Mouse (Mus musculus) myocyte (in vitro differentiated cells): ENCODE data around the gene Pced1b. TPM values are rescaled to one million over a fixed set of nuclear protein-coding genes. Genes with fewer than 3 reads are reported as not detected.

Experiments used
- H3K27me3 ChIP-seq: one replicate; pipeline ENCODE4 v1.6.1; 2011; ENCODE audit not compliant: control insufficient read depth, insufficient read depth, insufficient read length
- H3K36me3 ChIP-seq: one replicate; pipeline ENCODE4 v1.6.1; 2011; ENCODE audit not compliant: control insufficient read depth, insufficient read depth
- H3K4me2 ChIP-seq: one replicate; pipeline ENCODE4 v1.6.1; 2011; ENCODE audit warnings: low read depth, control low read depth
- H3K4me3 ChIP-seq: one replicate; pipeline ENCODE4 v1.5.1; 2011; ENCODE audit warnings: mild to moderate bottlenecking, control low read depth, moderate library complexity
- H3K79me2 ChIP-seq: one replicate; pipeline ENCODE4 v1.6.1; 2011; ENCODE audit not compliant: control insufficient read depth, insufficient read depth
- H3ac ChIP-seq: one replicate; pipeline ENCODE4 v1.6.1; 2011; ENCODE audit not compliant: control insufficient read depth, insufficient read length
- CEBPB ChIP-seq: IDR thresholded peaks from 2 replicates; pipeline ENCODE4 v1.6.1; 2011; ENCODE audit warnings: mild to moderate bottlenecking, moderate library complexity; ENCODE audit not compliant: poor library complexity, insufficient read depth, severe bottlenecking
- E2F4 ChIP-seq: IDR thresholded peaks from one replicate; pipeline ENCODE4 v1.6.1; 2011; ENCODE audit warnings: mild to moderate bottlenecking, control low read depth, moderate library complexity; ENCODE audit not compliant: insufficient read depth
- MAX ChIP-seq: IDR thresholded peaks from one replicate; pipeline ENCODE4 v1.6.1; 2011; ENCODE audit warnings: low read depth, mild to moderate bottlenecking, control low read depth
- MYOD1 ChIP-seq, 3 experiments: IDR thresholded peaks; one replicate each; pipeline ENCODE4 v1.6.1; 2011; ENCODE audit warnings: control low read depth in 2 of 3, low read depth in 2 of 3, mild to moderate bottlenecking in 2 of 3, moderate library complexity in 1 of 3; ENCODE audit not compliant: insufficient read length in 2 of 3, control insufficient read depth in 1 of 3
- MYOG ChIP-seq, 3 experiments: IDR thresholded peaks; one replicate each; pipeline ENCODE4 v1.6.1; 2011; ENCODE audit warnings: control low read depth in 2 of 3, low read depth in 2 of 3, mild to moderate bottlenecking in 2 of 3; ENCODE audit not compliant: insufficient read length in 2 of 3, control insufficient read depth in 1 of 3, insufficient read depth in 1 of 3
- POLR2A ChIP-seq: IDR thresholded peaks from one replicate; pipeline ENCODE4 v1.6.1; 2011; ENCODE audit warnings: low read depth, mild to moderate bottlenecking, control low read depth, moderate library complexity; ENCODE audit not compliant: insufficient read length
- POLR2AphosphoS2 ChIP-seq: IDR thresholded peaks from one replicate; pipeline ENCODE4 v1.6.1; 2011; ENCODE audit warnings: low read depth, control low read depth; ENCODE audit not compliant: insufficient read length
- REST ChIP-seq: IDR thresholded peaks from one replicate; pipeline ENCODE4 v1.6.1; 2011; ENCODE audit warnings: mild to moderate bottlenecking, control low read depth, moderate library complexity; ENCODE audit not compliant: insufficient read depth, insufficient read length
- SRF ChIP-seq: IDR thresholded peaks from one replicate; pipeline ENCODE4 v1.6.1; 2011; ENCODE audit warnings: low read depth; ENCODE audit not compliant: control insufficient read depth, insufficient read length
- TCF12 ChIP-seq: IDR thresholded peaks from one replicate; pipeline ENCODE4 v1.6.1; 2011; ENCODE audit warnings: mild to moderate bottlenecking, control low read depth; ENCODE audit not compliant: poor library complexity, insufficient read depth, severe bottlenecking
- TCF3 ChIP-seq: IDR thresholded peaks from one replicate; pipeline ENCODE4 v1.6.1; 2011; ENCODE audit warnings: low read depth, control low read depth; ENCODE audit not compliant: insufficient read length
- USF1 ChIP-seq: IDR thresholded peaks from one replicate; pipeline ENCODE4 v1.6.1; 2011; ENCODE audit warnings: low read depth, mild to moderate bottlenecking, control low read depth, moderate library complexity
- polyA plus RNA-seq: library from polyadenylated mRNA; unstranded; fragments of >200 nt; fragmentation: generic; extraction: Trizol; gene quantifications from one replicate; pipeline ENCODE4 v1.2.1, GENCODE M21; 2012; ENCODE audit warnings: missing spikeins

Gene Pced1b
- polyA plus RNA-seq, 1 experiment, result 0.68 TPM

DNA sequence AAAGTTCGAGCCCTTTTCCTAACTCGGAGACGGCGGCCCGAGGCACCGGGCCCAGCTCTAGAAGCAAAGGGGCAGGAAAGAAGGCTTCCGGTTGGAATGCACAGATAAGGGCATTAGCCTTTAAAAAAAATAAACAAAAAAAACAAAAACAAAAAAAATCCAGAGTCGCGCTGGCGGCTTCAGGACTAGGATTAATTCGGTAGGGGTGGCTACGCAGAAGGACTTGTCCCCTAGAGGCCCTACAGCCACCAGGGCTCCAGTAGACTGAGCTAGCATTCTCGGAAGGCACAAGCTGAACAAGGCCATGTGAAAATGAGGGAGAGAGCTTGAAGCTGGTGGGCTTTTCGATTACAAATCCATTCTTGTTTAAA is 869 bp downstream of the Pced1b start:
- no peaks in the 10 kb centered on the region for H3K79me2 ChIP-seq
- H3ac ChIP-seq, result peak overlapping the region; percentile 62
- TF ChIP-seq MYOG (IDR thresholded peaks at IDR 0.05; ENCODE audit: control insufficient read depth in 1 of 3, insufficient read depth in 1 of 3, insufficient read length in 2 of 3, low read depth in 2 of 3), result no peak
- TF ChIP-seq USF1, result no peak
- no peak for TF ChIP-seq SRF
- TF ChIP-seq E2F4, result no peak
- no peak for TF ChIP-seq CEBPB
- no peak for TF ChIP-seq POLR2A
- TF ChIP-seq TCF3, result no peak
- peaks cover 8% of the 10 kb centered on the region for H3K27me3 ChIP-seq
- H3K4me2 ChIP-seq, result peak overlapping the region; percentile 93
- H3K36me3 ChIP-seq, result no peaks in the 10 kb centered on the region
- peak overlapping the region; percentile 23 for H3K4me3 ChIP-seq

DNA sequence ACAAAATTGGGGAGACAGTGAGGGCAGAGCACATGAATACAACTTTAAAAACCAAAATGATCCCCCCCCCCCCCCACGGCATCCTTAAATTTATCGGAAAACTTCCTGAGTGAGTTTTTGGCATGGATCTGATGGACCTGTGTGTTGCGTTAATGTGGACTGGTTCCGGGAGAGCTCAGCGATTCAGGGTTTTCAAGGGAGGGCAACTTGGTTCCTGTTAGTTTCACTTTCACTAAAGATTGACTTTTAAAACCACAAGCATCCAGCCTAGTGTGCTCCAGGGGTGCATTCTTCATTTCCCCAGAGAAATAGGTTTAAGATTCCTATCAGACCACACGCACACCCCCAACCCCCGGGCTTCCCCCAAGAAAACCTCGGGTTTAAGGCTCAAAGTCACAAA is 1.4 kb downstream of the Pced1b start:
- peak overlapping the region; percentile 23 for H3K4me3 ChIP-seq
- peak overlapping the region; percentile 93 for H3K4me2 ChIP-seq
- TF ChIP-seq MYOG (IDR thresholded peaks at IDR 0.05; ENCODE audit: control insufficient read depth in 1 of 3, insufficient read depth in 1 of 3, insufficient read length in 2 of 3, low read depth in 2 of 3) (no peak), CEBPB (no peak), TCF12 (no peak), USF1 (no peak), REST (no peak), POLR2AphosphoS2 (no peak), SRF (no peak), MYOD1 (IDR thresholded peaks at IDR 0.05; ENCODE audit: control insufficient read depth in 1 of 3, insufficient read length in 2 of 3, low read depth in 2 of 3) (no peak)
- no peak overlapping the region for H3ac ChIP-seq
- no peaks in the 10 kb centered on the region for H3K79me2 ChIP-seq
- H3K36me3 ChIP-seq, result no peaks in the 10 kb centered on the region
- peaks cover 8% of the 10 kb centered on the region for H3K27me3 ChIP-seq

DNA sequence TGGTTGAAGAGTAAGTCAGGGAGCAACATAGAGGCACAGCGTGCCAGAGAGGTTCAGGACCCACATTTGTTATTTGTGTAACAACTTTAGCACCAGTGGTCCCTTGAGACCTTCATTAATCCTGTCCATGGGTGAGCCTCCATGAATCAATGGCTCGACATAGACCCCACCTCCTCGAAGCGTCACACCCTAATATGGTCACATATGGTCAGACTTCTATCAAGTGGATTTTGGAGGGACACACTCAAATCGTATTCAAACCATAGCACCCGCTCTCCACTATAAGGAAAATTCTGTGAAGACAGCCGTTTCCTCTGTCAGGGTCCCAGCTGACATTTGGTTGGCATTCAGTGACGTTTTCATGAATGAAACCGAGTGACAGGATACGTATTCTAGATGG is 2.4 kb downstream of the Pced1b start:
- Histone ChIP-seq H3K79me2 (no peaks in the 10 kb centered on the region), H3ac (no peak overlapping the region), H3K36me3 (no peaks in the 10 kb centered on the region), H3K4me2 (no peak overlapping the region), H3K27me3 (peaks cover 8% of the 10 kb centered on the region), H3K4me3 (no peak overlapping the region)
- no peak for TF ChIP-seq MYOD1 (IDR thresholded peaks at IDR 0.05; ENCODE audit: control insufficient read depth in 1 of 3, insufficient read length in 2 of 3, low read depth in 2 of 3)
- no peak for TF ChIP-seq E2F4
- TF ChIP-seq CEBPB, result no peak
- no peak for TF ChIP-seq POLR2AphosphoS2
- no peak for TF ChIP-seq MYOG (IDR thresholded peaks at IDR 0.05; ENCODE audit: control insufficient read depth in 1 of 3, insufficient read depth in 1 of 3, insufficient read length in 2 of 3, low read depth in 2 of 3)
- TF ChIP-seq TCF3, result no peak
- TF ChIP-seq POLR2A, result no peak
- no peak for TF ChIP-seq USF1
- TF ChIP-seq SRF, result no peak
- no peak for TF ChIP-seq MAX
- TF ChIP-seq TCF12, result no peak
- TF ChIP-seq REST, result no peak

DNA sequence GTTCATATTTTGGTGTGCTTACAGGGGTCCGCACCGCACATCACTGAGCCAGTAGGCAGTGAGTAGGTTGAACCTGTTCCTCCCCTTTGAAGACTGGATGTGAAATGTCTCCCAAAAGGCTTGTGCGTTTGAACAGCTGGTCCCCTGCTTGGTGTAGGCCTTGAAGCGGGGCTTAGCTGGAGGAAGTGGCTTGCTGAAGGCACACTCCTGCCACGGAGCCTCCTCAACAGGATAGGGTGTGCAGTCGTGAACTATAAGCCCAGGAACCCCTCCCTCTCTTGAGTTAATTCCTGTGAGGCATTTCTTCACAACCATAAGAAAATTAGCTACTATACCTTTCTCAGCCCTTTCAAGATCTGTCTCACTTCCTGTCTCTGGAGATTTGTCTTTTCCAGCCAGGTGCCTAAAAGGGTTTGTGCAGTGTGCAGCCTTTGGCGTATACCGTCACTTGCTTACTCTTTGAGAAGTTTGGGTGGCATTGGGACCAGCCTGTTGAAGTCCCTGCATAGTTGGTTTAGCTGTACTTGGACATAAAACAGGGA is 5.7 kb downstream of the Pced1b start:
- no peak overlapping the region for H3K4me3 ChIP-seq

DNA sequence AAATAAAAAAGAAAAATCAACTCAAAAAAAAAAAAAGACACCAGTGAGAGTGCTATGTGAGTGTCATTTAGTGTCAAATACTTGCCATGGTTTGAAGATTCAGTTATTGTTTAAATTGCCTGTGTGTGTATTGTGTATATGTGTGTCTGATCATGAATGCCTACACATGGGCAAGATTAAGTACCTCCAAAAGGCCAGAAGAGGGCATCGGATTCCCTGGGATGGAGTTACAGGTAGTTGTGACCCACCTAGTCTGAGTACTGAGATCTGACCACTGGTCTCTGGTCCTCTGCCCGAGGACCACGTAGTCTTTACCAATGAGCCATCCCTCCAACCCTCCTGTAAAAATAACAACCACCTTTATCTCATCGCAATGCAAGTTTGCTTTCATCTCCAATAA is 7.5 kb downstream of the Pced1b start:
- no peaks in the 10 kb centered on the region for H3K79me2 ChIP-seq
- H3K4me2 ChIP-seq, result no peak overlapping the region
- no peak overlapping the region for H3K4me3 ChIP-seq
- TF ChIP-seq REST, result no peak
- H3K36me3 ChIP-seq, result no peaks in the 10 kb centered on the region
- H3K27me3 ChIP-seq, result no peaks in the 10 kb centered on the region
- H3ac ChIP-seq, result no peak overlapping the region

More for the DNA sequence above, 5.7 kb downstream of the Pced1b start:
- Histone ChIP-seq H3K79me2 (no peaks in the 10 kb centered on the region), H3K36me3 (no peaks in the 10 kb centered on the region), H3K4me2 (no peak overlapping the region), H3ac (no peak overlapping the region), H3K27me3 (no peaks in the 10 kb centered on the region)
- TF ChIP-seq POLR2A (no peak), POLR2AphosphoS2 (no peak), MYOG (IDR thresholded peaks at IDR 0.05; ENCODE audit: control insufficient read depth in 1 of 3, insufficient read depth in 1 of 3, insufficient read length in 2 of 3, low read depth in 2 of 3) (no peak), MYOD1 (IDR thresholded peaks at IDR 0.05; ENCODE audit: control insufficient read depth in 1 of 3, insufficient read length in 2 of 3, low read depth in 2 of 3) (no peak), MAX (no peak), TCF3 (no peak)

DNA sequence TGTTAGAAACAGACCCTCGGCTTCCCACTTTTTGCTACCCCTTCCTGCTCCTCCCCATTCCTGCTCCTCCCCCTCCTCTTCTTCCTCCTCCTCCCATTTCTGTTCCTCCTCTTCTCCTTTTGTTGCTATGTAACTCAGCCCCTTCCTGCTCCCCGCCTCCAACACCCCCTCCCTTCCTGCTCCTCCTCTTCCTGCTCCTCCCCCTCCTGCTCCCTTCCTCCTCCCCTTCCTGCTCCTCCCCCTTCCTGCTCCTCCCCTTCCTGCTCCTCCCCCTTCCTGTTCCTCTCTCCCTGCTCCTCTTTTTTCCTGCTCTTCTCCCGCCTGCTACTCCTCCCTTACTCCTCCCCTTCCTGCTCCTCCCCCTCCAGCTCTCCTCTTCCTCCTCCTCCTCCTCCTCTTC is 8.9 kb downstream of the Pced1b start:
- Histone ChIP-seq H3K27me3 (no peaks in the 10 kb centered on the region), H3K79me2 (no peaks in the 10 kb centered on the region), H3ac (no peak overlapping the region), H3K4me3 (no peak overlapping the region), H3K36me3 (no peaks in the 10 kb centered on the region), H3K4me2 (no peak overlapping the region)
- TF ChIP-seq POLR2A (no peak), CEBPB (no peak), POLR2AphosphoS2 (no peak)
